Mouse (Mus musculus) C2C12 (cell line): ENCODE measurements around the gene Ttll12. TPM values are rescaled to one million over a fixed set of nuclear protein-coding genes. Genes with fewer than 3 reads are reported as not detected.

Source experiments
- H3K27me3 ChIP-seq: one replicate; pipeline ENCODE4 v1.6.1; 2011; ENCODE audit not compliant: control insufficient read depth, insufficient read depth, insufficient read length
- H3K36me3 ChIP-seq: one replicate; pipeline ENCODE4 v1.6.1; 2011; ENCODE audit not compliant: control insufficient read depth, insufficient read depth
- H3K4me3 ChIP-seq: one replicate; pipeline ENCODE4 v1.5.1; 2011; ENCODE audit warnings: mild to moderate bottlenecking, control low read depth; ENCODE audit not compliant: poor library complexity, insufficient read depth, severe bottlenecking
- H3K79me2 ChIP-seq: one replicate; pipeline ENCODE4 v1.6.1; 2011; ENCODE audit not compliant: control insufficient read depth, insufficient read depth
- H3K79me3 ChIP-seq: one replicate; pipeline ENCODE4 v1.6.1; 2011; ENCODE audit warnings: low read depth, control low read depth
- H3ac ChIP-seq: one replicate; pipeline ENCODE3; 2011; ENCODE audit warnings: low read depth; ENCODE audit not compliant: control insufficient read depth, insufficient read length
- CEBPB ChIP-seq: IDR thresholded peaks from one replicate; pipeline ENCODE4 v1.6.1; 2011; ENCODE audit warnings: low read depth, mild to moderate bottlenecking, control low read depth, moderate library complexity
- CTCF ChIP-seq: IDR thresholded peaks from one replicate; pipeline ENCODE4 v1.5.1; 2011; ENCODE audit not compliant: control insufficient read depth, insufficient read depth, insufficient read length
- FOSL1 ChIP-seq: IDR thresholded peaks from one replicate; pipeline ENCODE4 v1.8.0; 2011; ENCODE audit warnings: mild to moderate bottlenecking, low read length; ENCODE audit not compliant: poor library complexity, insufficient read depth, severe bottlenecking
- MAX ChIP-seq: IDR thresholded peaks from one replicate; pipeline ENCODE4 v1.6.1; 2011; ENCODE audit warnings: mild to moderate bottlenecking, control low read depth
- MYOD1 ChIP-seq: IDR thresholded peaks from one replicate; pipeline ENCODE4 v1.6.1; 2011; ENCODE audit warnings: low read depth; ENCODE audit not compliant: control insufficient read depth, insufficient read length
- MYOG ChIP-seq: IDR thresholded peaks from one replicate; pipeline ENCODE4 v1.6.1; 2011; ENCODE audit not compliant: control insufficient read depth, insufficient read length; ENCODE audit errors: extremely low read depth
- USF1 ChIP-seq: IDR thresholded peaks from one replicate; pipeline ENCODE4 v1.6.1; 2011; ENCODE audit warnings: low read depth, mild to moderate bottlenecking, control low read depth, moderate library complexity
- polyA plus RNA-seq: library from polyadenylated mRNA; unstranded; fragments of >200 nt; fragmentation: generic; extraction: Trizol; gene quantifications from one replicate; pipeline ENCODE4 v1.2.1, GENCODE M21; 2012; ENCODE audit warnings: missing spikeins

The Ttll12 gene
- polyA plus RNA-seq, 1 experiment, result 84.8 TPM

DNA sequence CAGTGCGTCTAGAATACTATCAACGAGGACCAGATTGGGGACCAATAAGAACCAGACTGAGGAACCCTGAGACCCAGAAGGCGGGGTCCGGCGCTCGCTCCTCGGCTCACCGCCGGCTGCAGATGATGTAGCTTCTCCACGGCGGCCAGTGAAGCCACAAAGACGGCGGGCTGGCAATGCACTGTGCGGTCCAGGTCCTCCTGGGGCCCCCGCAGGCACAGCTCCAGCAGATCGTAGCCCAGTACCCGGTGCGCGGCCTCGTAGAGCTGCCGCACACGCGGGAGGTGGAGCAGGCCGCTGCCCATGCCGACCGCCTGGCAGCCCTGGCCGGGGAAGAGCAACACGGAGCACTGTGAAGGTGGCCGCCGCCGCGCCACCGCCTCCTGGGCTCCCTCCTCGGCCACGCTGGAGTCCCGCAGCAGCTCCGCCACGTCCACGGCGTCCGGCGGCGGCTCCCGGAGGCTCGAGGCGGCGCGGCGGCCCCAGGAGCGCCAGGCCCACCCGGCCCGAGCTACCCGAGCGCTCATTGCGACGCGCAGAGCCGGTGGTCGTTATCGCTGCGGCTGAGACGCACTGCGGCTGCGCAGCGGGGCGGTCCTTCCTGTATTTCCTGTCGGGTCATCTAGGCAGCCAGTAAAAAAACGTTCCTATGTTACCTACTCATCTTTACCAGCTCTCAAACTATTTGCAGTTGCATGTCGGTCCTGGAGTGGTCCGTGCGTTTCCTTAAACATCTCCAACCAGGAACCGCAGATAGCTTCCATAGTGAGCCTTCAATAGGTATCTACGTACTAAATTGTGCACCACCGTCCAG is 39.6 kb downstream of the Ttll12 start:
- peaks cover 7% of the 10 kb centered on the region for H3K36me3 ChIP-seq
- H3K79me2 ChIP-seq, result peaks cover 10% of the 10 kb centered on the region
- H3K27me3 ChIP-seq, result no peaks in the 10 kb centered on the region
- peak overlapping the region; percentile 76 for H3K4me3 ChIP-seq
- peak overlapping the region; percentile 93 for H3ac ChIP-seq
- TF ChIP-seq MAX (no peak), MYOG (no peak), CTCF (no peak), MYOD1 (no peak), CEBPB (no peak), USF1 (no peak), FOSL1 (no peak)
- H3K79me3 ChIP-seq, result peaks cover 4% of the 10 kb centered on the region

DNA sequence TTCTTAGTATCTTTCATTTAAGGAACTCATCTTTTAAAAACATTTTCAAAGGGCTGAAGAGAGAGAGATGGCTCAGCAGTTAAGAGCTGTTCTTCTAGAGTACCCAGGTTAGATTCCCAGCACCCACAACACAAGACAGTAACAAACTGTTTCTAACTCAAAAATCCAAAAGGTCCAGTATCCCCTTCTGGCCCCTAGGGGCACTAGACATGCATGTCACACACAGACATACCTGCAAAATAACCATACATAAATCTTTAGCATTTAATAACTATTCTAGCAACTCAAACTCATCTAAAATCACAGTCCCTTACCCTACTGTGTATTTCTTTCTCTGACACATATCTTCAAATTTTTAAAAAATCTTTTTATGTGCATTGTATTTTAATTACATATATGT is 41.1 kb downstream of the Ttll12 start:
- H3K27me3 ChIP-seq, result no peaks in the 10 kb centered on the region
- peaks cover 20% of the 10 kb centered on the region for H3K36me3 ChIP-seq
- TF ChIP-seq CTCF (peak; percentile 18), FOSL1 (no peak)
- peaks cover 10% of the 10 kb centered on the region for H3K79me2 ChIP-seq
- no peak overlapping the region for H3ac ChIP-seq
- H3K4me3 ChIP-seq, result no peak overlapping the region
- H3K79me3 ChIP-seq, result peaks cover 4% of the 10 kb centered on the region

GRCm38 (mm10) chr15:83550137-83550536 is 44.8 kb downstream of the Ttll12 start:
- peaks cover 4% of the 10 kb centered on the region for H3K79me3 ChIP-seq
- H3K36me3 ChIP-seq, result peaks cover 46% of the 10 kb centered on the region
- no peak overlapping the region for H3K4me3 ChIP-seq
- no peaks in the 10 kb centered on the region for H3K27me3 ChIP-seq
- H3K79me2 ChIP-seq, result peaks cover 8% of the 10 kb centered on the region
- no peak overlapping the region for H3ac ChIP-seq
- no peak for TF ChIP-seq USF1
- TF ChIP-seq MAX, result no peak
- no peak for TF ChIP-seq CEBPB
- no peak for TF ChIP-seq CTCF
- TF ChIP-seq FOSL1, result no peak
- TF ChIP-seq MYOD1, result no peak
- no peak for TF ChIP-seq MYOG

DNA sequence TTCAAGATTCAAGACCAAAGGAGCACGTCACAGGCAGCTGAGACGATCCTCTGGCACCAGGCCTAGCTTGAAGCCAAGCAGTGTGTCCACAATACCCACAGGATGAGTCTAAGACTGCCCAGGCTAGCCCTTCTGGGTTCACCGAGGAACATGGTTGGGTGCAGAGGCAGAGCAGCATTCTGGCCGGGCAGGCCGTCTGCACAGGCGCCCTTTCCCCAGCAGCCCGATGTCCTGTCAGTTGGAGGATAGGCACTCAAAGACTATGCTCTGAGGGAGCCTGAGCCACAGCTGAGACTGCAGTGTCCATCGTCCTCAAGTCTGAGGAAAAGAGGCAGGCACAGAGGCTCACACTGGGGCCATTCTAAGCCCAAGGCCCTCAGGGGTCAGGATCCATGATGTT is 47.8 kb downstream of the Ttll12 start:
- Histone ChIP-seq H3K27me3 (no peaks in the 10 kb centered on the region), H3K79me2 (no peaks in the 10 kb centered on the region), H3K4me3 (no peak overlapping the region), H3ac (no peak overlapping the region), H3K79me3 (no peaks in the 10 kb centered on the region), H3K36me3 (peaks cover 46% of the 10 kb centered on the region)
- no peak for TF ChIP-seq USF1
- TF ChIP-seq CTCF, result no peak
- no peak for TF ChIP-seq FOSL1
- no peak for TF ChIP-seq MAX
- TF ChIP-seq MYOG, result no peak
- TF ChIP-seq CEBPB, result no peak
- TF ChIP-seq MYOD1, result no peak

- Histone ChIP-seq H3K79me2 (no peaks in the 10 kb centered on the region), H3ac (no peak overlapping the region), H3K79me3 (no peaks in the 10 kb centered on the region), H3K27me3 (no peaks in the 10 kb centered on the region), H3K36me3 (peaks cover 45% of the 10 kb centered on the region), H3K4me3 (no peak overlapping the region)
- no peak for TF ChIP-seq FOSL1
- TF ChIP-seq MYOG, result no peak
- TF ChIP-seq CTCF, result no peak
- TF ChIP-seq CEBPB, result no peak
- peak; percentile 70 for TF ChIP-seq USF1
- no peak for TF ChIP-seq MAX
- no peak for TF ChIP-seq MYOD1
These were observed 48.9 kb downstream of the Ttll12 start for GRCm38 (mm10) chr15:83546029-83546428.

- no peaks in the 10 kb centered on the region for H3K79me2 ChIP-seq
- TF ChIP-seq MYOD1 (peak; percentile 54), CTCF (no peak)
- H3K27me3 ChIP-seq, result no peaks in the 10 kb centered on the region
- H3K36me3 ChIP-seq, result peaks cover 5% of the 10 kb centered on the region
- H3K4me3 ChIP-seq, result no peak overlapping the region
- no peaks in the 10 kb centered on the region for H3K79me3 ChIP-seq
- H3ac ChIP-seq, result no peak overlapping the region
These were observed 53.2 kb downstream of the Ttll12 start for GRCm38 (mm10) chr15:83541647-83542287.
